Mouse (Mus musculus): Measurements from ENCODE around the gene Lrrtm4. TPM values are rescaled to one million over a fixed set of nuclear protein-coding genes. Genes with fewer than 3 reads are reported as not detected.

Lrrtm4 gene
- polyA plus RNA-seq, 1 experiment, result 30.5 TPM

DNA sequence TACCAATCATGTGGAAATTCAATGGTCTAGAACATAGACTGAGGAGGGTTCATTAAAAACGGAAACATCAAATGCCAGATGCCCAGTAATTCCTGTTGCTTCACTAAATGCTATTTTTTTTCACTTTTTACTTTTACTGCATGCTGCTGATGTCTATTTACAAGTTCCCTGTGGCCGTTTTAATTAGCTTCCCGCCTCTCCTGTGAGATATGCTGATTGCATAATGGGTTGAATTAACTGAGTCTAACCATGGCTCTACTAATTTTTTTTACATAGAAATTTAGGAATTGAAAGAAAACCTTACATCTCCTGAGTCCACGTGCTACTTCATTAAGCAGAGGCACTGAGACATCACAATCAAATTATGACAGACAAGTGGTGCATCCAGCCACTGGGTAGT lies 143.9 kb downstream of the Lrrtm4 start:
- TF ChIP-seq CTCF (IDR thresholded peaks at IDR 0.05; ENCODE audit: extremely low read depth, insufficient read depth, low read length) (no peak), POLR2A (IDR thresholded peaks at IDR 0.05; ENCODE audit: extremely low read depth, insufficient read depth, low read length) (no peak)
- H3K4me3 ChIP-seq (ENCODE audit: insufficient read depth, low read length), result no peak overlapping the region
- no peak overlapping the region for H3K27ac ChIP-seq (ENCODE audit: insufficient read depth, low read length)
- H3K4me1 ChIP-seq (ENCODE audit: control insufficient read depth, insufficient read depth, low read length), result no peaks in the 10 kb centered on the region

DNA sequence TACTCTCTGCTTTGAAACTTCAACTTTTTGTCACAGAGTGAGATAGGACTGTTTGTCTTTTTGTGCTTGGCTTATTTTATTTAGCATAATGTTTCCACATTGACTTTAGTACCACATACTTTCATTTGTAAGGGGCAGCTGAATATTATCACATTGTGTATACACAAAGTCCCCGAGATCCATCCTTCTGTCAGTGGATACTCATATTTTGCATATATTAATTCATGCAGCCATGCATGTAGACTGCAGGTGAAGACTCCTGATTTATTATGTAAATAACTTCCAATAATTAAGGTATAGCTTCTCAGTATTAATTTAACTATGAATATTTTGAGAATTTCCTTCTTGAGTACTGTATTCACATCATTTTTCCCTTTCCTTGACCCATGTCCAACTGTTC lies 163.2 kb downstream of the Lrrtm4 start:
- H3K4me1 ChIP-seq (ENCODE audit: control insufficient read depth, insufficient read depth, low read length), result no peaks in the 10 kb centered on the region
- H3K4me3 ChIP-seq (ENCODE audit: insufficient read depth, low read length), result no peak overlapping the region
- TF ChIP-seq CTCF (IDR thresholded peaks at IDR 0.05; ENCODE audit: extremely low read depth, insufficient read depth, low read length), result no peak
- TF ChIP-seq POLR2A (IDR thresholded peaks at IDR 0.05; ENCODE audit: extremely low read depth, insufficient read depth, low read length), result no peak
- no peak overlapping the region for H3K27ac ChIP-seq (ENCODE audit: insufficient read depth, low read length)

DNA sequence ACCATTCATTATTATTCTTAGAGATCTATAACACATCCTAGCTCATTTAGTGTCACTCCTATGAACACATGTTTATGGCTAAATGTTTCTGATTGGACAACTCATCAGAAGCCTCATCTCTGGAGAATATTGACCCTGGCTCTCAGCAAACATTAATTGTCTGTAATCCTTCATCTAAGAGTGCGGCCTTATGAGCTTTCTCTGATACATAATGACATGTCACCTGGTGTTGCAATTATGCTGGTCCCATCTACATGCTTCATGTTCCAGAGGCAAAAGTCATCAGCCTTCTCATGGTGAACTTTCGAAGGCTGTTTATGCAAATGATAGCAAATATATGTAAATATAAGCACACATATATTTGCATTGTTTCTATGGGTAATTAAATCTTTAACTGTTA lies 163.7 kb downstream of the Lrrtm4 start:
- no peak overlapping the region for H3K4me3 ChIP-seq (ENCODE audit: insufficient read depth, low read length)
- no peaks in the 10 kb centered on the region for H3K4me1 ChIP-seq (ENCODE audit: control insufficient read depth, insufficient read depth, low read length)
- no peak for TF ChIP-seq CTCF (IDR thresholded peaks at IDR 0.05; ENCODE audit: extremely low read depth, insufficient read depth, low read length)
- TF ChIP-seq POLR2A (IDR thresholded peaks at IDR 0.05; ENCODE audit: extremely low read depth, insufficient read depth, low read length), result no peak
- no peak overlapping the region for H3K27ac ChIP-seq (ENCODE audit: insufficient read depth, low read length)

DNA sequence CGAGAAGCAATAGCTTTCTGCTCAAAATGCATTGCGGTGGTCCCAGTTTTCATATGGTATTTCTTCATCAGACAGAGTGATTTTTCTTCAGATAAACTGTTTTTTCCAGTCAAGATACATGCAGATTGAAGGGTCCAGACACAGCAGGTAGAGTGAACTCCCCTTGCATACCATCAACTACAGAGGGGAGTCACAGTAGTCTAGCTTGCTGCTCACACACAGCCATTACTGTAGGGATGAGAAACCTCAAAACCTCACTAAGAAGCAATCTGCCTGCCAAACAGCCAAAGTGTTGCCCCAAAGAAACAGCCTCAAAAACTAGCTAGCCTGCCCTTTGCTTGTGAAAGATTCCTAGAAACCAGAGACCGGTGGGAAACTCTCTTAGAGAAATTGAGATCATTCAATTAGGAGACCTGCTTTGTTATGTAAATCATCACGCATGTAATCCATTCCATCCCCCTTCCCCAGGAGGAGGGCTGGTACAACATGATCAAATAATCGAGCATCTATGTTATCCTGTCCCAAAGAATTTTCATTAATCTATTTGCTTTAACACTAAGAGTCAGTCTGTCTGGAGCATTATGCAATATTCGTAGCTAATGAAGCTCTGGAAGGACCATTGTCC lies 166.9 kb downstream of the Lrrtm4 start:
- H3K4me3 ChIP-seq (ENCODE audit: insufficient read depth, low read length), result no peak overlapping the region
- H3K4me1 ChIP-seq (ENCODE audit: control insufficient read depth, insufficient read depth, low read length), result no peaks in the 10 kb centered on the region
- no peak overlapping the region for H3K27ac ChIP-seq (ENCODE audit: insufficient read depth, low read length)
- TF ChIP-seq CTCF (IDR thresholded peaks at IDR 0.05; ENCODE audit: extremely low read depth, insufficient read depth, low read length) (no peak), POLR2A (IDR thresholded peaks at IDR 0.05; ENCODE audit: extremely low read depth, insufficient read depth, low read length) (no peak)

DNA sequence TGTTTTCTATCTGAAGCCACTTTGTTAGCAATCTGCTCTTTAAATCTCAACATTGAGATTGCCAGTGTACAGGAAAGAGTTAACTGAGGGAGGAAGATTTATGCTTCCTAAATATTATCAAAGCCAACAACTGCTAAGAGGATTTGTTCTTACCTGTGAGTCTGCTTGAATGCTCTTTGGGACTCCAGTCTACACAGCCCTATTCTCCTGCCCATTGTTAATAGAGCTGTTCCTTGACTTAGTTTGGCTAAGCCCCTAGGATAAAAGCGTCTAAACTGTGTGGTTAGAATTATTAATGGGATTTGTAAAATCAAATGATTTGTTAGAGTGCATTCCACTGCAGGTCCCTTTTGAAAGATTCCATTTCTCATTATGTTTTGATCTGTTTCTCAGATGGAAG lies 168.1 kb downstream of the Lrrtm4 start:
- TF ChIP-seq CTCF (IDR thresholded peaks at IDR 0.05; ENCODE audit: extremely low read depth, insufficient read depth, low read length) (no peak), POLR2A (IDR thresholded peaks at IDR 0.05; ENCODE audit: extremely low read depth, insufficient read depth, low read length) (no peak)
- H3K4me1 ChIP-seq (ENCODE audit: control insufficient read depth, insufficient read depth, low read length), result no peaks in the 10 kb centered on the region
- no peak overlapping the region for H3K27ac ChIP-seq (ENCODE audit: insufficient read depth, low read length)
- H3K4me3 ChIP-seq (ENCODE audit: insufficient read depth, low read length), result no peak overlapping the region

DNA sequence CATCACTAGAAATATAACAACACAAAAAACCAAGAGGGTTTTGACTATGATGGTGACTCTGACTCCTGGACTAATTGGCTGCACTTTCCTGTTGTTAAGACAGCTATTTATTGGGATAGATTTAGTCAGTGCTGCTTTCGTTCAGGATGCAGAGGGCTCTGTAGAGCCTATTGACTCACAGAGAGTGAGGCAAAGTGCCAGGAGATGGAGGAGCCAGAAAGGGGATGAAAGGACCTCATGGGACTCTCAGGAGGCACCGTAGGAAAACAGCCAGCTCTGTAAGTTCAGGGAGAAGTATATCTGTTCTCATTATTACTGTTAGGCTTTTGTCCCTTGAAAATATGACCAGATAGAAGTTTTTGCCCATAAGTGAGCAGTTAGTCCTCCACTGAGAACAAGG lies 190.8 kb downstream of the Lrrtm4 start:
- Histone ChIP-seq H3K4me1 (ENCODE audit: control insufficient read depth, insufficient read depth, low read length) (no peaks in the 10 kb centered on the region), H3K27ac (ENCODE audit: insufficient read depth, low read length) (no peak overlapping the region), H3K4me3 (ENCODE audit: insufficient read depth, low read length) (no peak overlapping the region)
- no peak for TF ChIP-seq POLR2A (IDR thresholded peaks at IDR 0.05; ENCODE audit: extremely low read depth, insufficient read depth, low read length)

DNA sequence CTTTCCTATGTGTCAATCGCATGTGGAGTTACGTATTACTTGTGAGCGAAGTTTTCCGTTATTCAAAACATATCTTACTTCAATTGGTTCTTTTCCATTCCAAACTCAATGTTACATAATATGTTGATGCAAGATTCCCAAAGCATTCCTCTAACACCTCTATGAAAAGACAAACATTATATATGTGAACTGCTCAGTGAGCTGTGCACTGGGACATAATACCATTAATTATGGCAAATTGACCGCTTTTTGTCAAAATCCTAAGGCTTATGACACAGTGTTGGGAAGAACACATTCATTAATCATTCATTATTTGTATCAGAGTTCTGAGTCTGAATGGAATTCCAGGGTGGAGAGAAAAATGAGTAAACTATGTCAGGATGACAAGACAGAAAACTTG lies 191.6 kb downstream of the Lrrtm4 start:
- TF ChIP-seq POLR2A (IDR thresholded peaks at IDR 0.05; ENCODE audit: extremely low read depth, insufficient read depth, low read length), result no peak
- TF ChIP-seq CTCF (IDR thresholded peaks at IDR 0.05; ENCODE audit: extremely low read depth, insufficient read depth, low read length), result no peak
- H3K4me1 ChIP-seq (ENCODE audit: control insufficient read depth, insufficient read depth, low read length), result no peaks in the 10 kb centered on the region
- H3K4me3 ChIP-seq (ENCODE audit: insufficient read depth, low read length), result no peak overlapping the region
- no peak overlapping the region for H3K27ac ChIP-seq (ENCODE audit: insufficient read depth, low read length)

DNA sequence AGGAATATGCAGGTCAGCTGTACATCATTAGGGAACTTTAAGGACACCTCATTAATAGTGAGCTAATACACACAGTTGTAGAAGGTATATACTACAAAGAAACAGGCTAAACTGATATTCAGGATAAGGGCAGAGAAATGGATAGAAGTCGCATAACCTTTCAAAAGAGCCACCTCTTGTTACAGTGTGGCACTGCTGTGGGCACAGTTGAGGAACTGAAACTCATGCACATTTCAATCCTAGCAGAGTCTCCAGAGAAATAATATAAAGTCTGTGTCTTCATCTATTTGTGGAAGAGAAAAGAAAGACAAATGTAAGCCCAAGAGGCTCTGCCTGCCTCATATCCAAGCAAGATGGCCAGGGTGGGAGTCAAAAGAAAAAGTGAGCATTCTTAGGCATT lies 242.9 kb downstream of the Lrrtm4 start:
- no peak overlapping the region for H3K4me3 ChIP-seq (ENCODE audit: insufficient read depth, low read length)
- H3K27ac ChIP-seq (ENCODE audit: insufficient read depth, low read length), result no peak overlapping the region
- H3K4me1 ChIP-seq (ENCODE audit: control insufficient read depth, insufficient read depth, low read length), result no peaks in the 10 kb centered on the region
- no peak for TF ChIP-seq CTCF (IDR thresholded peaks at IDR 0.05; ENCODE audit: extremely low read depth, insufficient read depth, low read length)
- TF ChIP-seq POLR2A (IDR thresholded peaks at IDR 0.05; ENCODE audit: extremely low read depth, insufficient read depth, low read length), result no peak

DNA sequence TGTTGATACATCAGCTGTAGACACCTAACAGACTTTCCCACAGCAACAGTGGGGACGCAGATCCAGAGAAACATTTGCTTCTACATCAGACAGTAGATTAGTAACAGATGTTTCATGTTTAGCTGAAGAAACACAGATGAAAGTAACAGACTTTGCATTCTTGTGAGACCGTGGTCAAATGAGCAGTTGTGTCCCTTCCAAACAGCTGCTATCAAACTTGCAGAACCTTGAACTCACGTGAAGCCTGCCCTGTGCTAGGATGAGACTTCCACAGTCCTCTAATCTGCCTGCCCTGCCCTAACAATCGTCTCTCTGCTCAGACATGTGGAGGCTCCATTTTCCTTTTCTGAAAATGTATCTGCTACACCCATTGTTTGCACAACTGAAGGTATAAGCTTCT lies 245.3 kb downstream of the Lrrtm4 start:
- Histone ChIP-seq H3K27ac (ENCODE audit: insufficient read depth, low read length) (no peak overlapping the region), H3K4me1 (ENCODE audit: control insufficient read depth, insufficient read depth, low read length) (no peaks in the 10 kb centered on the region), H3K4me3 (ENCODE audit: insufficient read depth, low read length) (no peak overlapping the region)
- TF ChIP-seq POLR2A (IDR thresholded peaks at IDR 0.05; ENCODE audit: extremely low read depth, insufficient read depth, low read length) (no peak), CTCF (IDR thresholded peaks at IDR 0.05; ENCODE audit: extremely low read depth, insufficient read depth, low read length) (no peak)

DNA sequence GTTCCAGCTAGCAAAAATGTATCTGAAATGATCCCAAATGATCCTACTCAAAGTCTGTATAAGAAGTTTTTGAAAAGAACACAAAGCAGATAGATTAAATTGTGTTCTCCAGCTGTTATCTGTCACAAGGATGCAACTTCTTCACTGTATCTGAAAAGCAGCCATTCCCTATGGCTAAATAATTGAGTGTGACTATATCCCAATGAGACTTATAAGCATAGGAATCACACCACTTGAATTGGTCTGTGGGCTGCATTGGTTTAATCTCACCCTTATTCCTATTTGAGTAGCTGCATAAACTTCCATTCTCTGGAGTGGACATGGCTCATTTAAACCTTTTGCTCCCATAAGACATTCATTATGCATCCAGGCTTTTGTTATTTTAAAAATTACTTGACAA lies 245.9 kb downstream of the Lrrtm4 start:
- TF ChIP-seq CTCF (IDR thresholded peaks at IDR 0.05; ENCODE audit: extremely low read depth, insufficient read depth, low read length) (no peak), POLR2A (IDR thresholded peaks at IDR 0.05; ENCODE audit: extremely low read depth, insufficient read depth, low read length) (no peak)
- Histone ChIP-seq H3K4me3 (ENCODE audit: insufficient read depth, low read length) (no peak overlapping the region), H3K4me1 (ENCODE audit: control insufficient read depth, insufficient read depth, low read length) (no peaks in the 10 kb centered on the region)

More for the DNA sequence above, 245.9 kb downstream of the Lrrtm4 start:
- no peak overlapping the region for H3K27ac ChIP-seq (ENCODE audit: insufficient read depth, low read length)
